19 mouse cellular contexts compared by ENCODE assay signal in the genomic region with DNA sequence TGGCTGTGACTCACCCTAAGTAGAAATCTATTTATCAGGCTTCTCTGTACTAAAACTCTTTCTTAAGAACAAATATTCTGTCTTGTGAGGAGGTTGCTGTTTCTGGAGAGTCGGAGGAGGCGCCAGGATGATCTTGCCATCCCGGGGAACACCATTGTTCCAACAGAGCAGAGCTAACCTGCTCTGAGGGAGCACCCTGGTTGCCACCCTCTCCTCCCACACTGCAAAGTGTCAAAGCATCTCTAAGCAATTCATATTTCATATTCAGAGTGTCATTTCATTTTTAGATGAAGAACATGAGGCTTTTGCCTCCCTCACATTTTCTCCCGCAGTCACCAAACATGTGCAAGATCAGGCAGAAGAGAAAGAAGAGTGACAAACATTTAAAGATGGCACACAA.
DNase-seq lines count a peak whose midpoint lies in the region; ATAC-seq lines count a peak whose summit lies in the region.
"Had no signal": no experiment of that assay in that cellular context is flagged by ENCODE, and none has a peak within 500 bp of the region (broad histone marks: within the 10 kb centered on the region; RNA-seq: fewer than 3 reads in every experiment).

No protein-coding gene starts in this region.

- ATAC-seq in midbrain, embryonic 14.5 days (ENCODE audit: low FRiP score, low TSS enrichment) = no peak
- ATAC-seq: hindbrain, postnatal 0 days; lung, postnatal 0 days had no signal

- intact Hi-C loops in left cerebral cortex, postnatal 14 days (cut with DNase I) = no loop called here

- H3K36me3 ChIP-seq in midbrain, embryonic 14.5 days (ENCODE audit: control insufficient read depth, insufficient read depth, low read length) = no peaks in the 10 kb centered on the region
- H3K36me3 ChIP-seq: embryonic facial prominence, embryonic 15.5 days; heart, embryonic 15.5 days; limb, embryonic 13.5 days had no signal

- no peak overlapping the region for H3K27ac ChIP-seq in midbrain, embryonic 14.5 days (replicated peaks; ENCODE audit: low read depth, low read length)
- H3K27ac ChIP-seq: embryonic facial prominence, embryonic 15.5 days; heart, embryonic 15.5 days; hindbrain, postnatal 0 days; limb, embryonic 13.5 days; liver, embryonic 14.5 days had no signal

- H3K4me1 ChIP-seq in midbrain, embryonic 14.5 days (ENCODE audit: control insufficient read depth, insufficient read depth, low read length) = no peaks in the 10 kb centered on the region
- H3K4me1 ChIP-seq: embryonic facial prominence, embryonic 15.5 days; heart, embryonic 15.5 days; limb, embryonic 13.5 days had no signal

- H3K4me2 ChIP-seq in midbrain, embryonic 14.5 days (ENCODE audit: low read length) = no peak overlapping the region
- H3K4me2 ChIP-seq: embryonic facial prominence, embryonic 15.5 days; heart, embryonic 15.5 days; limb, embryonic 13.5 days had no signal

- no peak overlapping the region for H3K9ac ChIP-seq in midbrain, embryonic 14.5 days (replicated peaks; ENCODE audit: low read length)
- H3K9ac ChIP-seq: embryonic facial prominence, embryonic 15.5 days; heart, embryonic 15.5 days; limb, embryonic 13.5 days; liver, embryonic 14.5 days had no signal

- 85% methylated on average over 4 of the region's 4 CpGs for WGBS in midbrain, embryonic 14.5 days

- H3K27me3 ChIP-seq in midbrain, embryonic 14.5 days (ENCODE audit: control insufficient read depth, insufficient read depth, low read length) = no peaks in the 10 kb centered on the region
- H3K27me3 ChIP-seq: embryonic facial prominence, embryonic 15.5 days; heart, embryonic 15.5 days had no signal

- no peak overlapping the region for H3K4me3 ChIP-seq in midbrain, embryonic 14.5 days (replicated peaks; ENCODE audit: low read depth, low read length)
- H3K4me3 ChIP-seq: embryonic facial prominence, embryonic 15.5 days; heart, embryonic 15.5 days; limb, embryonic 13.5 days had no signal

- H3K9me3 ChIP-seq in midbrain, embryonic 14.5 days (ENCODE audit: control insufficient read depth, low read length) = no peaks in the 10 kb centered on the region
- H3K9me3 ChIP-seq: embryonic facial prominence, embryonic 15.5 days; heart, embryonic 15.5 days; limb, embryonic 13.5 days had no signal

- peak; percentile 69 for DNase-seq in right cerebral cortex, adult 18-20 months
- DNase-seq in right cerebral cortex, postnatal 4 days = no peak
- peak; percentile 49 to 64 for DNase-seq in frontal cortex, postnatal 36 days (ENCODE audit: low spot score in 2 of 2)
- peak; percentile 50 to 68 for DNase-seq in left cerebral cortex, postnatal 14 days (ENCODE audit: low spot score in 2 of 2)
- DNase-seq in thymus, postnatal 36 days = no peak
- no peak for DNase-seq in midbrain, embryonic 14.5 days
- no peak for DNase-seq in testis, postnatal 10 days (ENCODE audit: low spot score)
- DNase-seq: cerebellum, postnatal 10 days; embryo, embryonic 11 days; heart, adult 18-20 months; kidney, adult 11 months; kidney, postnatal 14 days; thymus, adult 18-20 months had no signal

Comparison
In these comparisons a context has a peak if more than half of its experiments do, and no peak if none do; other contexts are left out.
1. DNase-seq: peak in right cerebral cortex, adult 18-20 months (single experiment), frontal cortex, postnatal 36 days (2 of 2) and left cerebral cortex, postnatal 14 days (2 of 2); none in right cerebral cortex, postnatal 4 days (single experiment), thymus, postnatal 36 days (0 of 2), midbrain, embryonic 14.5 days (single experiment) and testis, postnatal 10 days (single experiment).